Mouse (Mus musculus) cerebellum, adult 2 months (tissue): ENCODE measurements at regions not wholly inside any gene's neighbourhood (a gene's known extent, or its start where the extent isn't known, plus 50 kb on each side); places are given as distances from the start of the nearest gene placed in this dataset.

Source experiments
- CTCF ChIP-seq: fragments of 200-500 bp; IDR thresholded peaks from 2 replicates; pipeline ENCODE4 v1.5.1; 2011; ENCODE audit warnings: low read depth, mild to moderate bottlenecking, control low read depth, low read length, moderate library complexity, borderline replicate concordance; ENCODE audit not compliant: insufficient read depth
- POLR2A ChIP-seq: fragments of 200-500 bp; IDR thresholded peaks from 2 replicates; pipeline ENCODE4 v1.6.1; 2011; ENCODE audit warnings: low read length, control low read depth, borderline replicate concordance; ENCODE audit not compliant: insufficient read depth

- no peak for TF ChIP-seq CTCF
- no peak for TF ChIP-seq POLR2A
Observed at GRCm38 (mm10) chr6:11723519-11723918, 183.8 kb downstream of the Ndufa4 start.
